Mouse (Mus musculus): ENCODE results near the gene Slc4a1ap. TPM values are rescaled to one million over a fixed set of nuclear protein-coding genes. Genes with fewer than 3 reads are reported as not detected.

Gene Slc4a1ap
- polyA plus RNA-seq, 1 experiment = 23.3 TPM

DNA sequence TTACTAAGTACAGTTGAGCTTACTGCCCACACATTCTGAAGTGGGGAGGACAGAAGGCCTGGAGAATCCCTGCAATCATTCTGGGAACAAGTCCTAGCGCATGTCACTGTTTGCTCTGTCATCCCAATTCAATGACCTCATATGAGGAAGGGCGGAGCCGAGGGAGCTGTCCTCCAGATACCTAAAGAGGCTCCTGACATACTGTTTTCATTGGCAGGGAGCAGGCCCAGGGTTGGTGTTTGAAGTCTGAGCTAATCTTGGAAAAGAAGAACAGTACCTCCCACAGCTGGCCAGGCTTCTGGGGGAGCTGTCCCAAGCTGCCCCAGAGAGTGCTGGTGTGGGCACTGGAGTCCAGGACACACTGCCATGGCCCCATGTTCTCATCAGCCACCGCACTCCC lies 38.2 kb downstream of the Slc4a1ap start:
- no peak for DNase-seq
- no peak for TF ChIP-seq POLR2A (IDR thresholded peaks at IDR 0.05; ENCODE audit: control insufficient read depth, extremely low read depth, insufficient read depth, low read length, poor library complexity)
- TF ChIP-seq CTCF (IDR thresholded peaks at IDR 0.05; ENCODE audit: borderline replicate concordance, control insufficient read depth, extremely low read depth, insufficient read depth, low read length, poor library complexity) = no peak
- H3K27ac ChIP-seq (ENCODE audit: control insufficient read depth, insufficient read depth, low read length) = no peak overlapping the region

DNA sequence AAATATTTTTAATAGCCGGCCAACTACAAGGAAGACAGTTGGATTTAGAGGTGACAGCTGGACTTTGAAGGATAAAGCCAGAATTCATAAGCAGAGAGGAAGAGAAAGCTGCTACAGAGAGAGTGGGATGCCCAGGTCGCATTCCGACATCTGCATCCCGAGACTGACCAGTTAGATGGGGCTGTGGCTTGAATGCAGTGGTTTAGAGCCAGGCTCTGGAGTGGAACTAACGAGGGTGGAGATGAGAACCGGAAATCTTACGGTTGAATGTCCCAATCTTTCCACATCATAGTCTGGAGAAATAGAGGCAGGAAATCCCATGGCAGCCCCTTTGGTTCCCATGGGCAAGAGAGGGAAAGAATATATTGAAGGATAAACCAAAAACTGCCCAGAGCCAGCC lies 39.2 kb downstream of the Slc4a1ap start:
- WGBS = 97% methylated on average over 7 of the region's 7 CpGs
- no peaks in the 10 kb centered on the region for H3K27me3 ChIP-seq (ENCODE audit: control insufficient read depth, insufficient read depth, low read length)
- no peak for TF ChIP-seq CTCF (IDR thresholded peaks at IDR 0.05; ENCODE audit: borderline replicate concordance, control insufficient read depth, extremely low read depth, insufficient read depth, low read length, poor library complexity)
- no peak for TF ChIP-seq POLR2A (IDR thresholded peaks at IDR 0.05; ENCODE audit: control insufficient read depth, extremely low read depth, insufficient read depth, low read length, poor library complexity)
- H3K36me3 ChIP-seq (ENCODE audit: control insufficient read depth, insufficient read depth, low read length) = no peaks in the 10 kb centered on the region
- peaks cover 3% of the 10 kb centered on the region; the same call in 1 of the 2 replicates for H3K4me1 ChIP-seq (replicated peaks; ENCODE audit: control insufficient read depth, insufficient read depth, low read length)
- H3K4me3 ChIP-seq (ENCODE audit: control insufficient read depth, insufficient read depth, low read length) = no peak overlapping the region
- H3K27ac ChIP-seq (ENCODE audit: control insufficient read depth, insufficient read depth, low read length) = no peak overlapping the region
- DNase-seq = no peak

More for the DNA sequence above, 38.2 kb downstream of the Slc4a1ap start:
- H3K27me3 ChIP-seq (ENCODE audit: control insufficient read depth, insufficient read depth, low read length) = no peaks in the 10 kb centered on the region
- 97% methylated on average over 4 of the region's 4 CpGs for WGBS
- H3K4me3 ChIP-seq (ENCODE audit: control insufficient read depth, insufficient read depth, low read length) = no peak overlapping the region
- no peaks in the 10 kb centered on the region for H3K4me1 ChIP-seq (replicated peaks; ENCODE audit: control insufficient read depth, insufficient read depth, low read length)
- H3K36me3 ChIP-seq (ENCODE audit: control insufficient read depth, insufficient read depth, low read length) = no peaks in the 10 kb centered on the region

- H3K27ac ChIP-seq (ENCODE audit: control insufficient read depth, insufficient read depth, low read length) = no peak overlapping the region
- WGBS = 91% methylated on average over 3 of the region's 3 CpGs
- DNase-seq = no peak
- H3K36me3 ChIP-seq (ENCODE audit: control insufficient read depth, insufficient read depth, low read length) = no peaks in the 10 kb centered on the region
- H3K4me3 ChIP-seq (ENCODE audit: control insufficient read depth, insufficient read depth, low read length) = no peak overlapping the region
- H3K27me3 ChIP-seq (ENCODE audit: control insufficient read depth, insufficient read depth, low read length) = no peaks in the 10 kb centered on the region
- TF ChIP-seq POLR2A (IDR thresholded peaks at IDR 0.05; ENCODE audit: control insufficient read depth, extremely low read depth, insufficient read depth, low read length, poor library complexity) (no peak), CTCF (IDR thresholded peaks at IDR 0.05; ENCODE audit: borderline replicate concordance, control insufficient read depth, extremely low read depth, insufficient read depth, low read length, poor library complexity) (no peak)
- peaks cover 7% of the 10 kb centered on the region for H3K4me1 ChIP-seq (replicated peaks; ENCODE audit: control insufficient read depth, insufficient read depth, low read length)
Observed at GRCm38 (mm10) chr5:31566457-31566856, 39.7 kb downstream of the Slc4a1ap start.

GRCm38 (mm10) chr5:31567951-31568657 lies 41.3 kb downstream of the Slc4a1ap start:
- H3K27ac ChIP-seq (ENCODE audit: control insufficient read depth, insufficient read depth, low read length) = no peak overlapping the region

GRCm38 (mm10) chr5:31571023-31571608 lies 44.3 kb downstream of the Slc4a1ap start:
- H3K4me3 ChIP-seq (ENCODE audit: control insufficient read depth, insufficient read depth, low read length) = no peak overlapping the region
- H3K27me3 ChIP-seq (ENCODE audit: control insufficient read depth, insufficient read depth, low read length) = no peaks in the 10 kb centered on the region
- peaks cover 11% of the 10 kb centered on the region for H3K4me1 ChIP-seq (replicated peaks; ENCODE audit: control insufficient read depth, insufficient read depth, low read length)
- DNase-seq = no peak
- WGBS = 4% methylated on average over 20 of the region's 20 CpGs
- no peaks in the 10 kb centered on the region for H3K36me3 ChIP-seq (ENCODE audit: control insufficient read depth, insufficient read depth, low read length)
- H3K27ac ChIP-seq (ENCODE audit: control insufficient read depth, insufficient read depth, low read length) = no peak overlapping the region
- TF ChIP-seq CTCF (IDR thresholded peaks at IDR 0.05; ENCODE audit: borderline replicate concordance, control insufficient read depth, extremely low read depth, insufficient read depth, low read length, poor library complexity) (no peak), POLR2A (IDR thresholded peaks at IDR 0.05; ENCODE audit: control insufficient read depth, extremely low read depth, insufficient read depth, low read length, poor library complexity) (no peak)

More at GRCm38 (mm10) chr5:31567951-31568657, 41.3 kb downstream of the Slc4a1ap start:
- TF ChIP-seq CTCF (IDR thresholded peaks at IDR 0.05; ENCODE audit: borderline replicate concordance, control insufficient read depth, extremely low read depth, insufficient read depth, low read length, poor library complexity) = no peak
- TF ChIP-seq POLR2A (IDR thresholded peaks at IDR 0.05; ENCODE audit: control insufficient read depth, extremely low read depth, insufficient read depth, low read length, poor library complexity) = no peak
- Histone ChIP-seq H3K4me1 (replicated peaks; ENCODE audit: control insufficient read depth, insufficient read depth, low read length) (peaks cover 11% of the 10 kb centered on the region), H3K4me3 (ENCODE audit: control insufficient read depth, insufficient read depth, low read length) (no peak overlapping the region), H3K27me3 (ENCODE audit: control insufficient read depth, insufficient read depth, low read length) (no peaks in the 10 kb centered on the region), H3K36me3 (ENCODE audit: control insufficient read depth, insufficient read depth, low read length) (no peaks in the 10 kb centered on the region)
- no peak for DNase-seq
- WGBS = 89% methylated on average over 5 of the region's 5 CpGs

DNA sequence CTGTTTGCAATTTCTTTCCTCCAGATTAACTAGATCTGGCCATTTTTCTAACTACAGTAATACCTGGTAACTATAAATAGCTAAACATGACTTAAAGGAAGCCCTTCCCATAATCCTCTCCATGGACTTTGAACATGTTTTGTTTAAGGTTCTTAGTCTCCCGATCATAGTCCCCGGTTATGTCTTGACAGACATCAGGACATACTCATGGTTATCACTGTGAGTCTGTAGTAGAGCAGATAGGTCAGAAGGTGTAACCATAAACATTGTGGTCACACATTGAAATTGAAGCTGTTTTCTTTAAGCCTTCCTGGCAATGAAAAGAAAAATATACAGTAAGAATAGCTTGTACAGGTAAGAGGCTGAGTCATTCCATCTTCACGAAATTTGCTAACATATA lies 46.9 kb downstream of the Slc4a1ap start:
- DNase-seq = no peak
- Histone ChIP-seq H3K36me3 (ENCODE audit: control insufficient read depth, insufficient read depth, low read length) (no peaks in the 10 kb centered on the region), H3K4me3 (ENCODE audit: control insufficient read depth, insufficient read depth, low read length) (no peak overlapping the region), H3K27ac (ENCODE audit: control insufficient read depth, insufficient read depth, low read length) (no peak overlapping the region), H3K27me3 (ENCODE audit: control insufficient read depth, insufficient read depth, low read length) (no peaks in the 10 kb centered on the region), H3K4me1 (replicated peaks; ENCODE audit: control insufficient read depth, insufficient read depth, low read length) (peaks cover 15% of the 10 kb centered on the region)
- WGBS = 94% methylated on average over 3 of the region's 3 CpGs
- TF ChIP-seq CTCF (IDR thresholded peaks at IDR 0.05; ENCODE audit: borderline replicate concordance, control insufficient read depth, extremely low read depth, insufficient read depth, low read length, poor library complexity) (no peak), POLR2A (IDR thresholded peaks at IDR 0.05; ENCODE audit: control insufficient read depth, extremely low read depth, insufficient read depth, low read length, poor library complexity) (no peak)

Measured in thymus, adult 2 months (tissue).